Mouse (Mus musculus): ENCODE measurements around the gene Disp3. TPM values are rescaled to one million over a fixed set of nuclear protein-coding genes. Genes with fewer than 3 reads are reported as not detected.
A peak's percentile ranks its signal among the peaks of the same experiment; 100 is the strongest.

The Disp3 gene
- polyA plus RNA-seq, 1 experiment from 2014 or later: 14.2 TPM

DNA sequence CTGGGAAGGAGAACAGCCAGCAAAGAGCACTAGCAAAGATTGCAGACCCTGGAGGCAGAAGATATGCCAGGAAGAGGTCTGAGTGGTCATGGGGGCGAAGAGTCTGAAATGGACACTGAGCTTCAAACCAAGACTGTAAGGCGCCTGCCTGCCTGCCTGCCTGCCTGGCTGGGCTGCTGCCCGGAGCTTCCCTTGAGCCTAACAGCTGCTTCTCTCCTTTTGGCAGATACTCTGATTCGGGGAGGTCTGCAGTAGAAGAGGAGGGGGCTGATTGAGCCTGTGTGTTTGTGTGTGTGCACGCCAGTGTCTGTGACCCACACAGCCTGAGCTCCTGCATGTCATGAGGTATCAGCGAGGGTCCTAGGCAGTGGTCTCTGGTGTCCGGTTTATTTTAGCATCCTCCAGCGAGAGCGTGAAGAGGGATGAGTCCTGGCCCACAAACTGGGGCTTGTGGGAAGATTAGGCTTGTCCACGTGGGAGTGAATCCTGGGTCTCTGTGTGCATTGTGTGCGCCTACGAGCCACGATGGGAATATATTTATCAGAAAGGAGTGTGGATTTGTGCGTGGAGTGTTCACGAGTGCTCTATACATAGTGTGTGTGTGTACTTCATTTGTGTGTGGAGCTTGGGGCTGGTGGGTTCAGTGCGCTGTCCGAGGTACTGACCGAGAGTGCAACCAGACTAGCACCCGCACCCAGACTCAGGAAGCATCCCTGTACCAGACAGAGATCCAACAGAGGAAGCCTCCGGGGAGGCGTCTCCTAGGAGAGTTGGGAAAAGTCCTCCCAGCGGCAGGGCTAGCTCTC, 1.3 kb downstream of the Disp3 start:
- DNase-seq (ENCODE audit: low spot score) (peak; percentile 71), ATAC-seq (ENCODE audit: insufficient read depth, low FRiP score, low TSS enrichment) (no peak)
- H3K4me2 ChIP-seq (ENCODE audit: low read depth): peak overlapping the region; percentile 79
- peak overlapping the region; percentile 50 for H3K4me3 ChIP-seq (ENCODE audit: low read depth, low read length)
- WGBS: 18% methylated on average over 22 of the region's 22 CpGs
- peaks cover 19% of the 10 kb centered on the region for H3K4me1 ChIP-seq (ENCODE audit: control insufficient read depth, insufficient read depth, low read length)
- H3K27me3 ChIP-seq (ENCODE audit: control insufficient read depth, insufficient read depth, low read length): peaks cover 3% of the 10 kb centered on the region; the same call in 1 of the 2 replicates
- H3K9me3 ChIP-seq (ENCODE audit: control insufficient read depth, low read length): no peaks in the 10 kb centered on the region
- peak overlapping the region; percentile 78 for H3K9ac ChIP-seq (ENCODE audit: low read length)
- H3K36me3 ChIP-seq (ENCODE audit: control insufficient read depth, insufficient read depth, low read length): no peaks in the 10 kb centered on the region; the same call in 1 of the 2 replicates
- H3K27ac ChIP-seq (ENCODE audit: low read depth, low read length): no peak overlapping the region

DNA sequence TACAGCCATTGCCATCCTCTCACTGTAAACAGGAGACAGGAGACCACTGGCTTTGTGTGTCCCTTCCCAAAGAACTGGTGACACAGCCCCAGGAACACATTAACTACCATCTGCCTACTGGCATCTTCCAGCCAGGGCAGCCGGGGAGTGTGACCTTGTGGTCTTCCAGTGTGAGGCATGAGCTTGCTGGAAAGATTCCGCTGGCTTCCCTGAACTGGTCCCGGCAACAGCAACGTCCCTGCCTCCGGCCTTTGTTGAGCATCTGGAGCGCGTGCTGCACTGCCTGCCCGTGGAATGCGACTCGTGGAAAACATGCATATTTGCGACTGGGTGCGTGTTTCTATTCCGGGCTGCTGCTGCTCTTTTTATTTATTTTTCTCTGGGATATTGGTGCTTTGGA, 3.5 kb downstream of the Disp3 start:
- 52% methylated on average over 13 of the region's 13 CpGs for WGBS
- Histone ChIP-seq H3K27me3 (ENCODE audit: control insufficient read depth, insufficient read depth, low read length) (peaks cover 3% of the 10 kb centered on the region; the same call in 1 of the 2 replicates), H3K36me3 (ENCODE audit: control insufficient read depth, insufficient read depth, low read length) (no peaks in the 10 kb centered on the region; the same call in 1 of the 2 replicates), H3K27ac (ENCODE audit: low read depth, low read length) (0 out of 2 replicates have a peak overlapping the region, but pooled peaks have one; percentile 49), H3K4me2 (ENCODE audit: low read depth) (peak overlapping the region; percentile 79), H3K9me3 (ENCODE audit: control insufficient read depth, low read length) (no peaks in the 10 kb centered on the region), H3K9ac (ENCODE audit: low read length) (peak overlapping the region; percentile 41), H3K4me1 (ENCODE audit: control insufficient read depth, insufficient read depth, low read length) (peaks cover 19% of the 10 kb centered on the region), H3K4me3 (ENCODE audit: low read depth, low read length) (peak overlapping the region; percentile 6; the same call in 1 of the 2 replicates)
- DNase-seq (ENCODE audit: low spot score) (peak; percentile 40), ATAC-seq (ENCODE audit: insufficient read depth, low FRiP score, low TSS enrichment) (no peak)

DNA sequence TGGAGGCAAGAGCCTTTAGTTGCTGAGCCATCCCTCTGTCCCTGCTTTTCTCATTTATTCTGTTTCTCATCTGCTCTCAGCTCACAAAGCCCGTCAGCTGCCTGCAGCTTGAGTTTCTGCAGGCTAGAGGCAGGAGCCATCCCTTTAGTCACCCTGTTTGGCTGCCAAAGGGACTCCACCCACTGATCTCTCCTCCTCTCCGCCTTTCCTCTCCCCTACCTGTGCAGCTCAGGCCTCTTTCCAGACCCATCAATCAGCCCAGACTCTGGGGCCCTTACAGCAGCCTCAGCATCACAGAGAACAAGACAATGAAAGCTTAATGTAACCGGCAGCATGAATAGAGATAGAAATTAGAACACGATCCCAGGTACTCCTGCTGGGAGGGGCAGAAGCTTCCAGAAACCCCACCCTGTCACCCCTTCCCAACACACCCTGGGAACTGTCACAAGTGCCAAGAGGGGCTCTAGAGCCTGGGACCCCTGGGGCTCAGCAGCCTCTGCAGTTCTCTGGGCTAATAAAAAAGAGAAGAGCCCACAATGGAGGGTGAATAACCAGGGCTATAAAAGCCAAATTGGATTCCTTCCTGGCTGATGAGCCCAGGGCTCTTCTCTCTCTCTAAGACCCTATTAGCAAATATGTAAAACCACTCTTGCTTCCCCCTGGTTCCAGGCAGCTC, 10.8 kb downstream of the Disp3 start:
- Histone ChIP-seq H3K9me3 (ENCODE audit: control insufficient read depth, low read length) (no peaks in the 10 kb centered on the region), H3K27me3 (ENCODE audit: control insufficient read depth, insufficient read depth, low read length) (peaks cover 8% of the 10 kb centered on the region), H3K4me2 (ENCODE audit: low read depth) (no peak overlapping the region), H3K4me3 (ENCODE audit: low read depth, low read length) (no peak overlapping the region), H3K9ac (ENCODE audit: low read length) (no peak overlapping the region), H3K4me1 (ENCODE audit: control insufficient read depth, insufficient read depth, low read length) (peaks cover 12% of the 10 kb centered on the region), H3K27ac (ENCODE audit: low read depth, low read length) (peak overlapping the region; percentile 39), H3K36me3 (ENCODE audit: control insufficient read depth, insufficient read depth, low read length) (no peaks in the 10 kb centered on the region; the same call in 1 of the 2 replicates)
- ATAC-seq (ENCODE audit: insufficient read depth, low FRiP score, low TSS enrichment) (peak; percentile 28; the same call in 1 of the 2 replicates), DNase-seq (ENCODE audit: low spot score) (no peak)
- 8% methylated on average over 4 of the region's 4 CpGs for WGBS

DNA sequence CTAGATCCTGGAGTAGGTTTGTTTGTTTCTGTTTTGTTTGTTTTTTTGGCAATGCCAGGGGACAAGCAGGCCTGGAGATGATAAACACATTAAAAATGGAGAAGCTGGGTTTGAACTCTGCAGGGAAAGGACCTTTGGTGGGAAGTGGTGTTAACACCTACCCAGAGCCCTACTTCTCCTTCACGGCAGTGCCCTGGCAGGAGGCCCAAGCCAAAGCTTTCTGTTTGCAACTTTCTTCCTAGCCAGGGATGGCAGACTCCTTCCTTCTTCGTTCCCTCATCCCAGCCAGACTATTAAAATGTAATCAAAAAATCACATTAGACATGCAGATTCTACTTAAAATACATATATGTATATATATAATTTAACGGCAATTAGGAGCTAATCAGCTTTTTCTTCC, 13.1 kb downstream of the Disp3 start:
- H3K36me3 ChIP-seq (ENCODE audit: control insufficient read depth, insufficient read depth, low read length): peaks cover 2% of the 10 kb centered on the region; the same call in 1 of the 2 replicates
- H3K4me3 ChIP-seq (ENCODE audit: low read depth, low read length): no peak overlapping the region
- DNase-seq (ENCODE audit: low spot score): no peak
- no peak overlapping the region for H3K9ac ChIP-seq (ENCODE audit: low read length)
- WGBS: 61% methylated on average over 3 of the region's 3 CpGs
- H3K4me2 ChIP-seq (ENCODE audit: low read depth): no peak overlapping the region
- H3K27ac ChIP-seq (ENCODE audit: low read depth, low read length): no peak overlapping the region
- H3K27me3 ChIP-seq (ENCODE audit: control insufficient read depth, insufficient read depth, low read length): peaks cover 17% of the 10 kb centered on the region
- peaks cover 12% of the 10 kb centered on the region for H3K4me1 ChIP-seq (ENCODE audit: control insufficient read depth, insufficient read depth, low read length)
- ATAC-seq (ENCODE audit: insufficient read depth, low FRiP score, low TSS enrichment): no peak
- no peaks in the 10 kb centered on the region for H3K9me3 ChIP-seq (ENCODE audit: control insufficient read depth, low read length)

DNA sequence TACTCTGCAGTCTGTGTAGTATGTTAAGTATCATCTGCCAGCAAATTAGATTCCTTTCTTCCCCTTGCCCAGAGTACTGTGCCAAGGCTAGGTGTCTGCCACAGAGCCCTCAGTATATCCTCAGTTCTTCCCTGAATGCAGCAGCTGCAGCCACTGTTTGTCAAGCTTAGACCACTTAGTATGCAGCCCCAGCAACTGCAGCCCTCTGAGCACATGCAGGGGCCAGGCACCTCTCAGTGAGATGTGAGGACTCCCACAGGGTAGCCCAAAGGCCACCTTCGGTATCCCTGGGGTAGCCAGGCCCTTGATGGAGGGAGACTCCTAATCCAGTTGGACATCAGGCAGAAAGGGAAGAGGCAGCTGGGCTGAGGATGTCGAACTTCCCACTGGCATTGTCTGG, 14.5 kb downstream of the Disp3 start:
- ATAC-seq (ENCODE audit: insufficient read depth, low FRiP score, low TSS enrichment): 0 out of 2 replicates have a peak, but pooled peaks have one; percentile 18
- DNase-seq (ENCODE audit: low spot score): no peak
- Histone ChIP-seq H3K27me3 (ENCODE audit: control insufficient read depth, insufficient read depth, low read length) (peaks cover 17% of the 10 kb centered on the region), H3K36me3 (ENCODE audit: control insufficient read depth, insufficient read depth, low read length) (peaks cover 4% of the 10 kb centered on the region; the same call in 1 of the 2 replicates), H3K9ac (ENCODE audit: low read length) (no peak overlapping the region), H3K9me3 (ENCODE audit: control insufficient read depth, low read length) (no peaks in the 10 kb centered on the region), H3K4me3 (ENCODE audit: low read depth, low read length) (no peak overlapping the region), H3K4me1 (ENCODE audit: control insufficient read depth, insufficient read depth, low read length) (peaks cover 12% of the 10 kb centered on the region), H3K27ac (ENCODE audit: low read depth, low read length) (no peak overlapping the region), H3K4me2 (ENCODE audit: low read depth) (no peak overlapping the region)
- WGBS: 19% methylated on average over 2 of the region's 2 CpGs

DNA sequence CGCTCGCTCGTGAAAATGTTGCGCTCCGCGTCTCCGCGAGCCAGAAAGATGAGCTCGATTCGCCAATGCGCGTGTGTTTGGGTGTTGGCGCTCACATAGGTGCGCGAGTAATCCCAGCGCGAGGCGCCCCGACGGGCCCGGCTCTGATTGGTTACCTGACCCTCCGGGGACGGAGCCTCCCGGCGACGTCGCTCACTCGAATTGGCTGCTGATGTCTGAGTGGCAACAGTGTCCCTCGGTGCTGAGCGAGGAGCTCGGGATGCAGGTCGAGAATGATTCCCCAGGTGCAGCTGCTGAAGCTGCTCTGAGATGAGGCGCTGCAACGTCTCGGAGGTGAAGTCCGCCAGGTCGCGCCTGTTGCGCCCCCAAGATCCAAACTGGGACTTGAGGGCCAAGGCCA, 16.1 kb downstream of the Disp3 start:
- Histone ChIP-seq H3K27me3 (ENCODE audit: control insufficient read depth, insufficient read depth, low read length) (peaks cover 17% of the 10 kb centered on the region), H3K4me2 (ENCODE audit: low read depth) (no peak overlapping the region), H3K9me3 (ENCODE audit: control insufficient read depth, low read length) (no peaks in the 10 kb centered on the region), H3K36me3 (ENCODE audit: control insufficient read depth, insufficient read depth, low read length) (peaks cover 4% of the 10 kb centered on the region), H3K9ac (ENCODE audit: low read length) (no peak overlapping the region), H3K27ac (ENCODE audit: low read depth, low read length) (no peak overlapping the region), H3K4me1 (ENCODE audit: control insufficient read depth, insufficient read depth, low read length) (peaks cover 4% of the 10 kb centered on the region), H3K4me3 (ENCODE audit: low read depth, low read length) (no peak overlapping the region)
- ATAC-seq (ENCODE audit: insufficient read depth, low FRiP score, low TSS enrichment): no peak
- DNase-seq (ENCODE audit: low spot score): no peak
- 12% methylated on average over 39 of the region's 39 CpGs for WGBS

DNA sequence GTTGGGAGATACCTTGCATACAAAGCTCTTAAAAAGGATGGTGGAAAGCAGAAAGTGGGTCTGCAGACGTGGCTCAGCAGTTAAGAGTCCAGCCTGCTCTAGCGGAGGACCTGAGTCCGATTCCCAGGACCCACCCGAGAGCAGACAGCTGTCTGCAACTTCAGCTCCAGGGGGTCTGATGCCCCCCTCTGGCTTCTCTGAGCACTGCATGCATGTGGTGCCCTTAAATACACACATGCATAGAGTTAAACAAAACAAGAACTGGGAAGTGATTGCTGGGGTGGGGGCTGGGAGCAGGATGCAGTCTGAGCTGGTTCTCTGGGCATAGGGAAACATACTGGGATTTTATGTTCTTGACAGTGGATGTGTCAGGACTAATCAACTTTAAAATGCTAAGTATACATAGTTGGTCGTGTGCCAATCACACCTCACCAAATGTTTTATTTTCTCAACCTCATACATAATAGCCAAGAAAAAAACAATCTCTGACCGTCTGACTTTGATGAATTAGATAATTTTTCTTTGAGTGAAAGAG, 20.7 kb downstream of the Disp3 start:
- Histone ChIP-seq H3K9me3 (ENCODE audit: control insufficient read depth, low read length) (no peaks in the 10 kb centered on the region), H3K9ac (ENCODE audit: low read length) (no peak overlapping the region), H3K4me1 (ENCODE audit: control insufficient read depth, insufficient read depth, low read length) (no peaks in the 10 kb centered on the region), H3K27ac (ENCODE audit: low read depth, low read length) (no peak overlapping the region), H3K4me2 (ENCODE audit: low read depth) (no peak overlapping the region), H3K27me3 (ENCODE audit: control insufficient read depth, insufficient read depth, low read length) (peaks cover 10% of the 10 kb centered on the region), H3K4me3 (ENCODE audit: low read depth, low read length) (no peak overlapping the region), H3K36me3 (ENCODE audit: control insufficient read depth, insufficient read depth, low read length) (peaks cover 4% of the 10 kb centered on the region)
- DNase-seq (ENCODE audit: low spot score) (no peak), ATAC-seq (ENCODE audit: insufficient read depth, low FRiP score, low TSS enrichment) (no peak)
- WGBS: 89% methylated on average over 6 of the region's 6 CpGs

DNA sequence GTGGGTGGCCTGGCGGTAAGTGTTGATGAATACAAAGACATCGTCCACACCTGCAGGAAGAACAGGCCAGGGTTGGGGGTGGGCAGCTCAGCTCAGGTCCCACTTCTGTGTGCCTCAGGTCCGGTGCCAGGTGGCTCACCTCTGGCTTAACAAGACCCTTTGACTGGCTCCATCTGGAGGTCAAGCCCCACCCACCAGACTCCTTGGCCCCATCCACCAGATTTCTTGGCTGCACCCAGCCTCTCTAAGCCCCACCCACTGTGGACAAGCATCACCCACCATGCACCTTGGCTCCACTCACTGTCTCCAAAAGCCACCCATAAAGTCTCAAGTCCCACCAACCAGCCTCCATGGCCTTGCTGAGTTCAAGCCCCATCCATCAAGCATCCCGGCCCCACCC, 27.8 kb downstream of the Disp3 start:
- Histone ChIP-seq H3K27ac (ENCODE audit: low read depth, low read length) (no peak overlapping the region), H3K9me3 (ENCODE audit: control insufficient read depth, low read length) (no peaks in the 10 kb centered on the region), H3K27me3 (ENCODE audit: control insufficient read depth, insufficient read depth, low read length) (no peaks in the 10 kb centered on the region), H3K4me1 (ENCODE audit: control insufficient read depth, insufficient read depth, low read length) (no peaks in the 10 kb centered on the region), H3K4me3 (ENCODE audit: low read depth, low read length) (no peak overlapping the region), H3K4me2 (ENCODE audit: low read depth) (no peak overlapping the region), H3K36me3 (ENCODE audit: control insufficient read depth, insufficient read depth, low read length) (no peaks in the 10 kb centered on the region; the same call in 1 of the 2 replicates), H3K9ac (ENCODE audit: low read length) (no peak overlapping the region)
- WGBS: 87% methylated on average over 4 of the region's 4 CpGs
- no peak for DNase-seq (ENCODE audit: low spot score)
- no peak for ATAC-seq (ENCODE audit: insufficient read depth, low FRiP score, low TSS enrichment)
